Mouse (Mus musculus): ENCODE measurements around the gene Kmt2c. TPM values are rescaled to one million over a fixed set of nuclear protein-coding genes. Genes with fewer than 3 reads are reported as not detected.

The Kmt2c gene
- polyA plus RNA-seq (2014; fragmentation: Illumina TruSeq; extraction: RNeasy Lipid Tissue Mini Kit (QIAGEN cat#74804); ENCODE audit: insufficient read depth, low read depth, low replicate concordance): 8.1 TPM

DNA sequence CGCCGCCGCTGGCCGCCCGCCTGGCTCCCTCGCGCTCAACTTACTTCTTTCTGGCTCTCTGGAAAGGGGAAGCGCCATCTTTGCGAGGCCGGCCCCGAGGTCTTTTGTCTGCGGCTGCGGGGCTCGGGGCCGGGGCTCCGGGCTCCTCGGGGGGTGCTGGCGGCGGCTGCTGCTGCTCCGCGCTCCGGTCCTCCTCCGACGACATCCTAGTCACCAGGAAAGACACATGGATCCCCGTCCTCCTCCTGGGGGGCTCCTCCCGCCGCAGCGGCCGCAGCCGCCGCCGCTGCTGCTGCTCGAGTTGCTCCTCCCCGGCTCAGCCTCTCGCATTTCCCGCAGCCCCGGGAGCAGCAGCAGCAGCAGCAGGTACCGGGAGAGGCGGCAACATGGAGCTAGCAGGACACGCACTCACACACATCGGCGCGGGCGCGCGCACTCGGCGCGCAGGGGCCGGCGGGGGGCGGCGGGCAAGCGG lies at the start of gene Kmt2c:
Gene Kmt2c, minus strand, starts transcription at position 438 of the 475 bp plus-strand sequence.

DNA sequence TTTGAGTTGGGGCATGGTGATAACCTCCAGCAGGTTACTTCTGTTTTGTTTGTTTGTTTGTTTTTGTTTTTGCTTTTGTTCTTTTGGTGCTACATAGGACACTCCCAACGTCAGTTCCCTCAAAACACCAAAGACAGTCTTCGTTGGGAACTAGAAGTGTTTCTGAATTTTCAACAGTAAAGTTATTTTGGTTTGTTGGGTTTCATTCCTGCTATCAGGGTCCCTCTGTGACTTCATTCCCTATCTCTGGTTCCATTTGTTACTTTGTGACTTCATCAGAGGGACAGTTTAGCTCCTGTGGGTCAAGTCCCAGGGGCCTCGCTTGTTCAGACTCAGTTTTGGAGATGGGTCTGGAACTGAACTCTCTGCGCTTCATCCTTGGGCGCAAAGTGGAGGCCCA lies 17.2 kb upstream of the Kmt2c start, which contains the start of gene Cct8l1:
Gene Cct8l1, plus strand, starts transcription at position 301 of the 400 bp plus-strand sequence.

DNA sequence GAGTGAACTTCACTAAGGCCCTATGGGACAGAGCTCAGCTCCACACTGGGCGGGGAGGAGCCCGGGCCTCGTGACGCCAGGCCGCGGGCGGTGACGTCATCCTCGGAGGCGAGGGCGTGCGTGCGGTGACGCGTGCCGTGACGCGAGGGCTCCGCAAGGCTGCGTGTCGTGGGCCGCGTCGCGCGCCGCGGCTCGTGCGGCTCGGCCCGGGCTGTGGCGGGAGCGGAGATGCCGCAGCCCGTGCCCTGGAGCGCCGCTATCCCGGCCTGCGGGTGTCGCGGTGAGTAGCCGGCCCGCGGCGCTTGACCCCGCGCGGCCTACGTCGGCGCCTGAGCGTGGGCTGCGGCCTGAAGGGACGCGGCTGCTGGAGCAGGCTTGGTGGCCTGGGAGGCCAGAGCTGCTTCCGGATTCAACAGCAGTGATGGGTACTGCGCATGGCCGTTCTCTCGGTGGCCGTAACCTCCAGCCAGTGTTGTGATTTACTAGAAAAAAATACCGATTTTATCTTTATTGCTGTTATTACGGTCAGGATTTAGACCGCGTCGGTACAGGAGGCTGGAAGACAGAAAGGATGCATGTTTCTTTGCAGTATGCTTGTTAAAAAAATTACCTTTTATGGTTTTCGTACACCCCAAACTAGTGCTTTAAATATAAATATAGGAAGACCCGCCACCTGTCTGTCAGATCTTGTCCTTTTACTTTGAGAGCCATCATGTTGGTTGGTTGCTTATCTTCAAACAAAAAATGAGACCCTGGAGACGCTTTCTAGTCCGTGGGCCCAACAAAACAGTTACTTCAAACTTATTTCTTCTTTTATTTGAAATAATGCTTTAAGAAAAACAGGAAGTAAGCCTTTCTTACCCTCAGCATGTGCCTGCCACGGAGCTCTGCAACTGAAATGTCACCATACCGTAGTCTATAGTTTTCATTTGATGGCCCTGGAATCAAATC lies 275.6 kb downstream of the Kmt2c start, which contains the start of gene E130116L18Rik:
Gene E130116L18Rik, minus strand, starts transcription at position 402 of the 951 bp plus-strand sequence.

Other genes starting within 250 kb of the Kmt2c start
- not detected for gene Cct8l1, start 17.3 kb upstream of the Kmt2c start, polyA plus RNA-seq (2014; fragmentation: Illumina TruSeq; extraction: RNeasy Lipid Tissue Mini Kit (QIAGEN cat#74804); ENCODE audit: insufficient read depth, low read depth, low replicate concordance)
- gene Xrcc2, start 207.0 kb upstream of the Kmt2c start, polyA plus RNA-seq (2014; fragmentation: Illumina TruSeq; extraction: RNeasy Lipid Tissue Mini Kit (QIAGEN cat#74804); ENCODE audit: insufficient read depth, low read depth, low replicate concordance): 2.3 TPM